Mouse (Mus musculus): ENCODE measurements at regions not wholly inside any gene's neighbourhood (a gene's known extent, or its start where the extent isn't known, plus 50 kb on each side); places are given as distances from the start of the nearest gene placed in this dataset.

DNA sequence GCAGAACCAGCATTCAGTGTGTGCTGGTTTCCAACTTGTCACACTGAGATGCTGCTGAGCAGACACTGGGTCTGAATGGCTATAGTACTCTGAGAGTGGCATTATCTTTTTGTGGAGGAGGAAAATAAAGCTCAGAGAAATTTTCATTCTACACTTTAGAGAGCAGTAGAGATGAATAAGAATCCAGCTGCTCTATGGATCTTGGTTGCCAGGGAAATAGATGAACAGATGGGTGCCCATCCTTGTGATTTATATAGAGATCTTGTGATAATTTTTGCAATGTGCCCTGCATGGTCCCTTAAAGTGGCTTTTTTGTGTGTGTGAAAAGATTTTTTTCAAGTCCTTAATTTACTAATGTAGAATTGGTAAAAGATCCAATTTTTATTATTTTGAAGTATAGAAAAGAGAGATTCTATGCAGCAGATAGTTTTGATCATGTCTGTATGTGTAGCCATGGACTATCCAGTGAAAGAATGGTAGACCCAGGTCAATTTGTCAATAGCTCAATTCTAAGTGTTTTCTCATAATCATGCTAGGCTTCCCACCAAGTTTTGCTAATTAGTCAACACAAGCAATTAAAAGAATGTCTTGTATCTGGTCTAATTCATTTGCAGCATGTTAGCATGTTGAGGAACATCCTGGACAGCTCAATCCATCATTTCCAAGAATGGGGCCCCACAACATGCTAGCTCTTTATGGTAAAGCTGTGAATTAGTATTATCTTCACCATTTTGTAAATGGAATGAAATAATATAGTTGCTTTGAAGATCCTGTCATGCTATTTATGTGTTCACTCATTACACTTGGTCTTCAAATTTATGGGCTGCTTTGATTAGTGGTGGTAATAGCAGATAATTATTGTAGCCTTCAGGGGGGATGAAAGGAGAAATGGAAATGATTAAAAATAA is 184.7 kb downstream of the Snx13 start:
- DNase-seq = no peak

GRCm38 (mm10) chr12:35220429-35220828 is 173.4 kb downstream of the Snx13 start:
- no peak for DNase-seq

GRCm38 (mm10) chr12:35220002-35220401 is 173.0 kb downstream of the Snx13 start:
- no peak for DNase-seq

GRCm38 (mm10) chr12:35216725-35217124 is 169.7 kb downstream of the Snx13 start:
- DNase-seq = no peak

DNA sequence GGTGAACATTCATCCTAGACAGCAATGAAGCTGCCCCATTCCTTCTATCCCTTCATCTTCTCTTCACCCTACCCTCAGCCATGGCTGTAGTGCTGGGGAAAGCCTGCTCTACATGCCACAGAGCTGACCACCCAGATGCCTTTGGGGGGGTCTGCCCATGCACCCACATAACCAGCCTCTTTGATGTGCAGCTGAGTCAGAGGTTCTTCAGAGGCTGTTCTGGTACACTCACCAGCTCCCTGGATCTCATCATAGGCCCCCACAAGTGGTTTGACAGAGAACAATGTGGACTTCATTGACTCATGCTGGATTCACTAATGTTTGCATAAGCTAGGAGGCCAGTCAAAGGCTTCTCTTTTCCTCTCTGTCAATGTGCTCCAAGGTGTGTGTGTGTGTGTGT is 162.4 kb downstream of the Snx13 start:
- no peak for DNase-seq

- no peak for DNase-seq
These were observed 160.6 kb downstream of the Snx13 start for GRCm38 (mm10) chr12:35207605-35208004.

DNA sequence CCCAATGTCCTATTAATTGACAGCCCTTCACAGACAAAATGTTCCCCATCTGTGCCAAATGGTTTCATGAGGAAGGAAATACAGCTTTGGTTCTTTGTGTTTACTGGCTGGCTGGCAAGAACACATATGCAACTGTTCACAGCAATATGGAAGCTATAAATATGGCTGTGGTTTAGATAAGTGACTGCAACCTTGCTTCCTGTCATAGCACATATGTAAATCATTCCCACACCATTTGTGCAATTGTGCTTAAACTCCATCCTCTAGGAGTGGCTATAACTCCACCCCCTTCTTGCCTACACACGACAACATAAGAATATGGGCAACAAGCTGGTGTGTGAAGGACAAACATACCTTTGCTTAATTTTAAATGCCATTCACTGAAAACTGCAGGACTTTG is 156.4 kb downstream of the Snx13 start:
- DNase-seq = no peak

DNA sequence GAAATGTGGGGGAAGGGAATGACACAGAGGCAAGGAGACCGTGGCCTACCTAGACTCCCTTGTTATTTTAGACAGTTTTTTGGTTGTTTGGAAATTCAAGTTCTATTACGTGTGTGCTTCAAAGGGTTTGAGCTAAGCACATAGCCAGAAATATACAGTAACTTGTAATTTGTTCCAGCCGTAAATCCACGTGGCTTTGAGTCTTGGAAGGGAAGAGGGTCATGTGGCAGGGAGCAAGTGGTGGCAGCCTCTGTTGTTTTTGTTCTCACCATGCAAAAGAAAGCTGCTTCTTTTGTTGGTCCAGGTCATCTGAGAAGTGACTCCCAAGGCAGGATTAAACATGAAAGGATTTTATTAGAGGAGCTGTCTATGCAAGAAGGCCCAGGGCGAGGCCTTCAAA is 153.1 kb downstream of the Snx13 start:
- DNase-seq = no peak
